Mouse (Mus musculus) lung, postnatal 0 days (tissue): ENCODE measurements around the gene Rps6kl1. TPM values are rescaled to one million over a fixed set of nuclear protein-coding genes. Genes with fewer than 3 reads are reported as not detected.
A peak's percentile ranks its signal among the peaks of the same experiment; 100 is the strongest.

Experiments used
- ATAC-seq: fragments of 200-750 bp; cut with Nextera tagmentation; 2 replicates; pipeline ENCODE4 v1.8.0; 2017; ENCODE audit warnings: moderate library complexity
- DNase-seq: peaks from one replicate; pipeline ENCODE4 v3.0.0-alpha.2; 2016; ENCODE audit warnings: low spot score
- H3K27ac ChIP-seq: fragments of 300-500 bp; sonication (generic); 2 replicates; pipeline ENCODE4 v1.5.1; 2014; ENCODE audit warnings: antibody characterized with exemption, mild to moderate bottlenecking, low read length, mixed read lengths
- H3K27me3 ChIP-seq: fragments of 300-500 bp; sonication (generic); replicated peaks from 2 replicates; pipeline ENCODE4 v1.6.1; 2014; ENCODE audit warnings: low read length, mixed read lengths; ENCODE audit not compliant: insufficient read depth
- H3K36me3 ChIP-seq: fragments of 300-500 bp; sonication (generic); 2 replicates; pipeline ENCODE4 v1.6.1; 2014; ENCODE audit warnings: low read length, mixed read lengths; ENCODE audit not compliant: insufficient read depth
- H3K4me1 ChIP-seq: fragments of 300-500 bp; sonication (generic); 2 replicates; pipeline ENCODE4 v1.6.1; 2014; ENCODE audit warnings: antibody characterized with exemption, low read depth, low read length, mixed read lengths; ENCODE audit not compliant: insufficient read depth
- H3K4me2 ChIP-seq: fragments of 300-500 bp; sonication (generic); replicated peaks from 2 replicates; pipeline ENCODE4 v1.6.1; 2014; ENCODE audit warnings: low read depth, mild to moderate bottlenecking, low read length, moderate library complexity, mixed read lengths
- H3K4me3 ChIP-seq: fragments of 300-500 bp; sonication (generic); 2 replicates; pipeline ENCODE4 v1.5.1; 2014; ENCODE audit warnings: low read depth, low read length
- H3K9ac ChIP-seq: fragments of 300-500 bp; sonication (generic); replicated peaks from 2 replicates; pipeline ENCODE4 v1.6.1; 2014; ENCODE audit warnings: low read depth, mild to moderate bottlenecking
- H3K9me3 ChIP-seq: fragments of 300-500 bp; sonication (generic); 2 replicates; pipeline ENCODE4 v1.6.1; 2016; ENCODE audit warnings: low read length, mixed read lengths
- CTCF ChIP-seq: IDR thresholded peaks from 2 replicates; pipeline ENCODE4 v1.5.1; 2016; ENCODE audit warnings: antibody characterized with exemption, mild to moderate bottlenecking
- EP300 ChIP-seq: IDR thresholded peaks from 2 replicates; pipeline ENCODE4 v1.6.1; 2016; ENCODE audit warnings: antibody characterized with exemption, mild to moderate bottlenecking, control low read depth
- WGBS: fragments of 180-500 bp; shearing (Covaris S2); extraction: QIAGEN DNeasy Blood & Tissue Kit; methylation state at CpG from one replicate; pipeline ENCODE4 v1.1.7; 2014; 5-methylcytosine and 5-hydroxymethylcytosine counted together
- polyA plus RNA-seq: library from polyadenylated mRNA; unstranded; fragments of >200 nt; fragmentation: Nextera tagmentation; extraction: Ambion mirVana; gene quantifications from 2 replicates; pipeline ENCODE4 v1.2.1, GENCODE M21; 2015

Gene Rps6kl1
- polyA plus RNA-seq, 1 experiment from 2014 or later = 0.82 TPM

GRCm38 (mm10) chr12:85129426-85129978, 21.6 kb downstream of the Rps6kl1 start:
- DNase-seq (peak; percentile 37), ATAC-seq (no peak)
- no peak overlapping the region for H3K9ac ChIP-seq
- H3K27me3 ChIP-seq = no peaks in the 10 kb centered on the region
- no peaks in the 10 kb centered on the region for H3K4me1 ChIP-seq
- H3K9me3 ChIP-seq = no peaks in the 10 kb centered on the region
- WGBS = 85% methylated on average over 9 of the region's 9 CpGs
- H3K4me3 ChIP-seq = no peak overlapping the region
- peaks cover 68% of the 10 kb centered on the region for H3K36me3 ChIP-seq
- no peak overlapping the region for H3K4me2 ChIP-seq
- H3K27ac ChIP-seq = no peak overlapping the region
- TF ChIP-seq EP300 (no peak), CTCF (no peak)

GRCm38 (mm10) chr12:85126986-85127603, 24.0 kb downstream of the Rps6kl1 start:
- Histone ChIP-seq H3K4me1 (no peaks in the 10 kb centered on the region), H3K27me3 (no peaks in the 10 kb centered on the region), H3K36me3 (peaks cover 68% of the 10 kb centered on the region), H3K9me3 (no peaks in the 10 kb centered on the region), H3K4me3 (no peak overlapping the region), H3K9ac (no peak overlapping the region), H3K27ac (no peak overlapping the region), H3K4me2 (no peak overlapping the region)
- TF ChIP-seq EP300 = no peak
- TF ChIP-seq CTCF = no peak
- ATAC-seq (no peak), DNase-seq (no peak)
- 85% methylated on average over 8 of the region's 8 CpGs for WGBS

- H3K4me2 ChIP-seq = no peak overlapping the region
- no peaks in the 10 kb centered on the region for H3K4me1 ChIP-seq
- 95% methylated on average over 5 of the region's 5 CpGs for WGBS
- TF ChIP-seq CTCF (no peak), EP300 (no peak)
- no peak overlapping the region for H3K27ac ChIP-seq
- peaks cover 61% of the 10 kb centered on the region for H3K36me3 ChIP-seq
- H3K27me3 ChIP-seq = no peaks in the 10 kb centered on the region
- H3K4me3 ChIP-seq = no peak overlapping the region
- DNase-seq = no peak
- no peak overlapping the region for H3K9ac ChIP-seq
- ATAC-seq = no peak
- H3K9me3 ChIP-seq = no peaks in the 10 kb centered on the region
These were observed 26.3 kb downstream of the Rps6kl1 start for GRCm38 (mm10) chr12:85124751-85125150.

- Histone ChIP-seq H3K4me2 (no peak overlapping the region), H3K9ac (no peak overlapping the region), H3K36me3 (peaks cover 62% of the 10 kb centered on the region), H3K4me3 (no peak overlapping the region), H3K4me1 (no peaks in the 10 kb centered on the region), H3K9me3 (no peaks in the 10 kb centered on the region), H3K27me3 (no peaks in the 10 kb centered on the region), H3K27ac (no peak overlapping the region)
- 91% methylated on average over 11 of the region's 11 CpGs for WGBS
- DNase-seq (no peak), ATAC-seq (no peak)
- TF ChIP-seq EP300 (no peak), CTCF (no peak)
These were observed 27.4 kb downstream of the Rps6kl1 start for GRCm38 (mm10) chr12:85123645-85124044.

GRCm38 (mm10) chr12:85123108-85123530, 27.9 kb downstream of the Rps6kl1 start:
- H3K27ac ChIP-seq = no peak overlapping the region
- no peaks in the 10 kb centered on the region for H3K9me3 ChIP-seq
- H3K9ac ChIP-seq = no peak overlapping the region
- no peak overlapping the region for H3K4me2 ChIP-seq
- no peaks in the 10 kb centered on the region for H3K27me3 ChIP-seq
- no peaks in the 10 kb centered on the region for H3K4me1 ChIP-seq
- ATAC-seq (no peak), DNase-seq (peak; percentile 5)
- H3K36me3 ChIP-seq = peaks cover 62% of the 10 kb centered on the region
- H3K4me3 ChIP-seq = no peak overlapping the region
- WGBS = 92% methylated on average over 9 of the region's 9 CpGs
- TF ChIP-seq EP300 (no peak), CTCF (no peak)

- Histone ChIP-seq H3K9me3 (no peaks in the 10 kb centered on the region), H3K9ac (no peak overlapping the region), H3K4me3 (no peak overlapping the region), H3K27me3 (no peaks in the 10 kb centered on the region), H3K4me1 (0 out of 2 replicates have a peak, but pooled peaks cover under 1% of the 10 kb centered on the region), H3K4me2 (no peak overlapping the region), H3K27ac (no peak overlapping the region), H3K36me3 (peaks cover 52% of the 10 kb centered on the region)
- no peak for TF ChIP-seq EP300
- TF ChIP-seq CTCF = no peak
- 88% methylated on average over 9 of the region's 9 CpGs for WGBS
- no peak for DNase-seq
- no peak for ATAC-seq
These were observed 29.1 kb downstream of the Rps6kl1 start for GRCm38 (mm10) chr12:85121806-85122459.
